Mouse (Mus musculus) kidney, adult 2 months (tissue): Measurements from ENCODE around the gene Plvap. TPM values are rescaled to one million over a fixed set of nuclear protein-coding genes. Genes with fewer than 3 reads are reported as not detected.

Source experiments
- DNase-seq: peaks from one replicate; pipeline ENCODE4 v3.0.0; 2021
- H3K27ac ChIP-seq: fragments of 200-500 bp; 2 replicates; pipeline ENCODE4 v1.5.1; 2012; ENCODE audit warnings: low read depth, low read length, control low read depth, inconsistent platforms; ENCODE audit not compliant: insufficient read depth
- H3K27me3 ChIP-seq: fragments of 200-500 bp; replicated peaks from 2 replicates; pipeline ENCODE4 v1.6.1; 2012; ENCODE audit warnings: mild to moderate bottlenecking, moderate library complexity, low read length, inconsistent platforms; ENCODE audit not compliant: control insufficient read depth, insufficient read depth
- H3K36me3 ChIP-seq: fragments of 200-500 bp; 2 replicates; pipeline ENCODE4 v1.6.1; 2012; ENCODE audit warnings: mild to moderate bottlenecking, moderate library complexity, low read length, inconsistent platforms; ENCODE audit not compliant: control insufficient read depth, insufficient read depth
- H3K4me1 ChIP-seq: fragments of 200-500 bp; 2 replicates; pipeline ENCODE4 v1.6.1; 2011; ENCODE audit warnings: low read length; ENCODE audit not compliant: control insufficient read depth, insufficient read depth
- H3K4me3 ChIP-seq: fragments of 200-500 bp; 2 replicates; pipeline ENCODE4 v1.5.1; 2011; ENCODE audit warnings: mild to moderate bottlenecking, low read depth, low read length, control low read depth; ENCODE audit not compliant: insufficient read depth
- CTCF ChIP-seq: fragments of 200-500 bp; conservative IDR thresholded peaks from 2 replicates; pipeline ENCODE4 v1.5.1; 2011; ENCODE audit warnings: low read depth, mild to moderate bottlenecking, control low read depth, low read length, moderate library complexity, mixed read lengths; ENCODE audit not compliant: insufficient read depth, insufficient read length
- POLR2A ChIP-seq: fragments of 200-500 bp; IDR thresholded peaks from one replicate; pipeline ENCODE4 v1.6.1; 2011; ENCODE audit warnings: low read depth, low read length, control low read depth
- WGBS: fragments of 180-500 bp; shearing (Covaris S2); methylation state at CpG from one replicate; pipeline ENCODE4 v1.1.7; 2018; 5-methylcytosine and 5-hydroxymethylcytosine counted together
- polyA plus RNA-seq: library from polyadenylated mRNA; depleted of rRNA; stranded (reverse); fragments of >200 nt; gene quantifications from 2 replicates; pipeline ENCODE4 v1.2.3, GENCODE M21; 2012

The Plvap gene
- polyA plus RNA-seq, 1 experiment: 502 TPM

- H3K4me3 ChIP-seq: no peak overlapping the region
- DNase-seq: no peak
- no peak overlapping the region for H3K27ac ChIP-seq
- TF ChIP-seq POLR2A (no peak), CTCF (no peak)
- 95% methylated on average over 5 of the region's 5 CpGs for WGBS
- no peaks in the 10 kb centered on the region for H3K36me3 ChIP-seq
- peaks cover 17% of the 10 kb centered on the region; the same call in 1 of the 2 replicates for H3K4me1 ChIP-seq
- H3K27me3 ChIP-seq: no peaks in the 10 kb centered on the region
These were observed 45.4 kb downstream of the Plvap start for GRCm38 (mm10) chr8:71466198-71466597.

GRCm38 (mm10) chr8:71465733-71466132 is 45.8 kb downstream of the Plvap start:
- no peak overlapping the region for H3K27ac ChIP-seq
- peaks cover 17% of the 10 kb centered on the region; the same call in 1 of the 2 replicates for H3K4me1 ChIP-seq
- no peak for DNase-seq
- H3K36me3 ChIP-seq: no peaks in the 10 kb centered on the region
- H3K27me3 ChIP-seq: no peaks in the 10 kb centered on the region
- TF ChIP-seq CTCF (no peak), POLR2A (no peak)
- no peak overlapping the region for H3K4me3 ChIP-seq
- WGBS: 56% methylated on average over 8 of the region's 8 CpGs

GRCm38 (mm10) chr8:71464513-71465500 is 46.7 kb downstream of the Plvap start, which contains the start of gene Mrpl34:
TSS of gene Mrpl34 (plus strand) at chr8:71464959.
- TF ChIP-seq POLR2A (peak; percentile 27), CTCF (peak; percentile 94)
- DNase-seq: peak; percentile 100
- Histone ChIP-seq H3K27me3 (no peaks in the 10 kb centered on the region), H3K36me3 (no peaks in the 10 kb centered on the region), H3K4me3 (peak within 1 kb of the TSS; percentile 62), H3K27ac (peak within 1 kb of the TSS; percentile 79), H3K4me1 (peaks cover 14% of the 10 kb centered on the region; the same call in 1 of the 2 replicates)
- under 1% methylated on average over 59 of the region's 59 CpGs for WGBS

- peak within 1 kb of the TSS; percentile 20; the same call in 1 of the 2 replicates for H3K27ac ChIP-seq
- WGBS: under 1% methylated on average over 55 of the region's 55 CpGs
- peaks cover 14% of the 10 kb centered on the region; the same call in 1 of the 2 replicates for H3K4me1 ChIP-seq
- peak within 1 kb of the TSS; percentile 60 for H3K4me3 ChIP-seq
- H3K27me3 ChIP-seq: no peaks in the 10 kb centered on the region
- H3K36me3 ChIP-seq: no peaks in the 10 kb centered on the region
- peak; percentile 99 for DNase-seq
- TF ChIP-seq POLR2A (no peak), CTCF (no peak)
These were observed 48.1 kb downstream of the Plvap start, which contains the start of gene Abhd8 for GRCm38 (mm10) chr8:71463188-71464033. TSS of gene Abhd8 (minus strand) at chr8:71463655.

DNA sequence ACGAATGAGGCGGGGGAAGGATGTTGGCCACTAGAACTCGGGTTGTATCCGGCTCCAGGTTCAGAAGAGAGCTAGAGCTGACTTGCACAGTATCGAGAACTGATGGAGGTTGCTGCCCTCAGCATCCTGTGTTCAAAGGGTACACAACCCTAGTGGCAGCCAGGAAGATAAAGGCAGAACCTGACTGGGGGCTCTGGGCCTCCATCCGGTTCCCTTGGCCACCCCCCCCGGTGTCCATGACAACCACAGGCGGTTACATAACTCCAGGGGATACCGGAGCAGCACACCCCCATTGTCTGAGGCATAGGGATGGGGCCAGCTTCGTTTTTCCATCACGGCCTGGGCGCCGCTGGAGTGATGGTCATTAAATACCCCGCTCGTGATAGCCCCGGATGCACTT is 48.8 kb downstream of the Plvap start:
- peaks cover 14% of the 10 kb centered on the region; the same call in 1 of the 2 replicates for H3K4me1 ChIP-seq
- H3K36me3 ChIP-seq: no peaks in the 10 kb centered on the region
- WGBS: 11% methylated on average over 16 of the region's 16 CpGs
- DNase-seq: peak; percentile 48
- no peaks in the 10 kb centered on the region for H3K27me3 ChIP-seq
- H3K4me3 ChIP-seq: peak overlapping the region; percentile 60
- no peak overlapping the region for H3K27ac ChIP-seq
- no peak for TF ChIP-seq POLR2A
- no peak for TF ChIP-seq CTCF

GRCm38 (mm10) chr8:71462191-71462590 is 49.4 kb downstream of the Plvap start:
- no peaks in the 10 kb centered on the region for H3K36me3 ChIP-seq

More at GRCm38 (mm10) chr8:71462191-71462590, 49.4 kb downstream of the Plvap start:
- 77% methylated on average over 4 of the region's 4 CpGs for WGBS
- Histone ChIP-seq H3K27me3 (no peaks in the 10 kb centered on the region), H3K4me1 (peaks cover 14% of the 10 kb centered on the region; the same call in 1 of the 2 replicates), H3K4me3 (no peak overlapping the region), H3K27ac (no peak overlapping the region)
- no peak for TF ChIP-seq CTCF
- no peak for TF ChIP-seq POLR2A
- DNase-seq: no peak
